Mouse (Mus musculus) neural tube, embryonic 10.5 days (tissue): Measurements from ENCODE around the gene Fam71a.
"Not testable (repeated sequence)": the region's sequence is repeated elsewhere in the genome, so short reads cannot be mapped to it uniquely, and the experiment has no call there.

ENCODE experiments used
- DNase-seq: peaks from one replicate; pipeline ENCODE4 v3.0.0-alpha.2; 2017; ENCODE audit warnings: low spot score; ENCODE audit errors: extremely low spot score

Gene Fam71a

GRCm38 (mm10) chr1:191182431-191183162 lies 18.0 kb upstream of the Fam71a start:
- peak; percentile 83 for DNase-seq

GRCm38 (mm10) chr1:191181469-191182259 lies 17.0 kb upstream of the Fam71a start:
- DNase-seq: peak; percentile 17

DNA sequence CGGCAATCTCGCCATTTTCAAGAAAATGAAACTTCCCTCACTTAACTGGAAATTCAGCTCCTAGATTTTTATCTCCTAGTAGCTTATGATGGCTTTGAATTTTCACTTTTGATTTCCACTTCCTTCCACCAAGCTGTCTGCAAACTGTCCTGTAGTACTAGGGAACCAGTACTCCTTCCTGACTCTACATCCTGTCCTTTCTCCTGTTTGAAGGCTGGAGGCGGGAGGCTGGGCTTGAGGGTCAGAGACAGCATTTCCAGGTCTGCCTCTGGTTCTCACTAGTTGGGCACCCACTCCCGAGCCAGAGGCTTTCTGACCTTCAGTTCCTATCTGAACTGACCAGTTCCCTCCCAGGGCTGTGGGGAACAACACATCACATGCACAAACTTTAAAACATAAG lies 15.8 kb upstream of the Fam71a start:
- DNase-seq: no peak

DNA sequence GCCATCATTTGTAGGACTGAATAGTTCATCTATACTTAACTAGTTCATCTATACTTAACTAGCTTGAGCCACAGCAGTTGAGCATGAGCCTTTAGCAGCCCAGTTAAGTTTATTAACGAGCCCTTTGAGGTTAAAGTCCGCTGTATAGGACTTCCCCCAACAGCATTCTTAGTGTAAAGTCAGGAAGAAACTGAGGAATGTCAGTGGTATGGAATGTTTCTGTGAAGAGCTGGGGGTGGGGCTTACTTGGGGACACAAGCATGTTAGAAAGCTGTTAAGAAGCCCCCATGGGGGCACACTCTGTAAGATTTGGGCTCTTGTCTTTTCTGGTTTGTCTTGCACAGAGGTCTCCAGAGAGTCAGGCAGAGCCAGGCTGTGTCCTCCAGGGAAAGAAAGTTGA lies 15.2 kb upstream of the Fam71a start:
- DNase-seq: no peak

- peak; percentile 32 for DNase-seq
These were observed 14.0 kb upstream of the Fam71a start for GRCm38 (mm10) chr1:191178511-191179188.

DNA sequence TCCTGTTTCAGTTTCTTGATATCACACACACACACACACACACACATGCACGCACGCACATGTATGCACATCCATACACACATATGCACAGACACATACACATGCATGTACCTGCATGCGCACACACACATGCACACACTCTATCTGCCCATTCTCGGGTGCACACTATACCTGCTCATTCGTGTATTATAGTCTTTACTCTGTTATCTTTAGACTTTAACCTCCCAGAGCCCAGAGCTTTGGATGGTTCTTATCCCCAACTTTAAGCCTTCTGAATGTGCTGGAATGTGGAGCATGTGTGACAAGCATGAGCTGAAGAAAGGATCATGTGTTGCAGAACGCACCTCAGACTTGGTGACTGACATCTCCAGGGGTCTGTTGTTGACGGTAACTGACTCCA lies 12.3 kb upstream of the Fam71a start:
- no peak for DNase-seq

GRCm38 (mm10) chr1:191172487-191172886 lies 7.9 kb upstream of the Fam71a start:
- no peak for DNase-seq

GRCm38 (mm10) chr1:191170444-191170843 lies 5.8 kb upstream of the Fam71a start:
- no peak for DNase-seq

GRCm38 (mm10) chr1:191166189-191166588 lies 1.6 kb upstream of the Fam71a start:
- no peak for DNase-seq

DNA sequence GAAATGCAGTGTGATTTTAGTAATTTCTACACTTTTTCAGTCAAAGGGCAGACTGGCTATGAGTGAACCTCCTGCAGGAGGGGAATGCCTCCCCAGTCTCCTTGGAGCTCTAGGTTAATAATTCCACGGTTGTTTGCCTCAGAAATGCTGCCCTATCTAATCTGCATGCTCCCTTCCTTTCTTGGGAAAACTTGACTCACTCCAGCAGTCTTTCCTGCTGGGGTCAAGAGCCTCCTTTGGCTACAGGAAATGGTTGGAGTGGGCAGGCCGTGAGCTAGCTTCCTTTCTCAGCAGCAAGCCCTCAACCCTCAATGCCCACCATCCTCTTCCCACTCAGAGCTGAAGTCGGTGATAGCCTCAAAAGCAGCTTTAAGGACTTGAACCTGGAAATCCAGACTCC lies 10.3 kb downstream of the Fam71a start:
- DNase-seq: no peak

GRCm38 (mm10) chr1:191153052-191153451 lies 11.6 kb downstream of the Fam71a start:
- peak; percentile 38 for DNase-seq

DNA sequence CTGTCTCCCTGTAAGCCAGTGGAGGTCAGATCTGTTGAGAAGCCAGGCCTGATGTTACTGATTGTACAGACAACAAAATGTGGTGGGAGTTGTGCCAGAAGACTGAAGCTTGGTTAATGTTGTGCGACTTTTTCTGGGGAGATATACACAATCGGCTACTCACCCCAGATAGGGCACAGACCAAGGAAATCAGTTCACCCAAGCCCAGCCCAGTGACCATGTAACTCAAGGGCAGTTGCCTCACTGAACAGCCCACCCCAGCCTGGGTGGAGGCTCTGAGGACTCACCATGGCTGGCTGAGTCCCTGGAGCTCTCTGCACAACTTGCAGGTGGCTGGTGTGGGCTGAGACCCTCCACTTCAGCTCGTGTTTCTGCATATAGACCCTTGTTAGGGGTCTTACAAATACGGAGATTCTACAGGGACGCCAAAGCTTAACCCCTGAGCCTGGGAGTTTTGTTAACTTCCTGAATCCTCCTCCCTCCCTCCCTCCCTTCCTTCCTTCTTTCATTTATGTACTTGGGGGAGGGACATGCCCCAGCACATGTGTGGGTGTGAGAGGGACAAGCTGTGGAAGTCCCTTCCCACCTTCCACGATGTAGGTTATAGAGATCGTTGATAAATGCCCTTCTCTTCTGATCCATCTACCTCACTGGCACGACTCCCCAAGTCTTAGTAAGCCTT lies 13.6 kb downstream of the Fam71a start:
- no peak for DNase-seq

GRCm38 (mm10) chr1:191149489-191149888 lies 15.1 kb downstream of the Fam71a start:
- not testable (repeated sequence) for DNase-seq

DNA sequence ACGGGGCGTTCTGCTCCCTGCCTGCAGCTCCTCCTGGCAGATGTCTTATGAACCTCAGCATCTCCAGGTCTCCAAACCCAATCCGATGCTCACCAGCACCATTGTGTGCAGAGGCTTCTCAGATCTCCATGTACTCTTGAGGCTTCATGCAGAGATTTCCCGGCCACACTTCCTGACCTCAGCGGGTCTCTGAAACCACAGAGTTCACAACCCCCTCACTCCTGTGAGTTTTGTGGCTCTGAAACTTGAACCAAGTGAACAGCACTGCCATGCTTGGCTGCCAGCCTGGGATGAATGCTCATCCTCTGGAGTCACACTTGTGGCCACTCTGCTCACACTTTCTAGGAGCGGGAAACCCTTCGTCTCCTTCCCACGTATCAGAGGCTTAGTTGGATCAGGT lies 23.6 kb downstream of the Fam71a start:
- no peak for DNase-seq

DNA sequence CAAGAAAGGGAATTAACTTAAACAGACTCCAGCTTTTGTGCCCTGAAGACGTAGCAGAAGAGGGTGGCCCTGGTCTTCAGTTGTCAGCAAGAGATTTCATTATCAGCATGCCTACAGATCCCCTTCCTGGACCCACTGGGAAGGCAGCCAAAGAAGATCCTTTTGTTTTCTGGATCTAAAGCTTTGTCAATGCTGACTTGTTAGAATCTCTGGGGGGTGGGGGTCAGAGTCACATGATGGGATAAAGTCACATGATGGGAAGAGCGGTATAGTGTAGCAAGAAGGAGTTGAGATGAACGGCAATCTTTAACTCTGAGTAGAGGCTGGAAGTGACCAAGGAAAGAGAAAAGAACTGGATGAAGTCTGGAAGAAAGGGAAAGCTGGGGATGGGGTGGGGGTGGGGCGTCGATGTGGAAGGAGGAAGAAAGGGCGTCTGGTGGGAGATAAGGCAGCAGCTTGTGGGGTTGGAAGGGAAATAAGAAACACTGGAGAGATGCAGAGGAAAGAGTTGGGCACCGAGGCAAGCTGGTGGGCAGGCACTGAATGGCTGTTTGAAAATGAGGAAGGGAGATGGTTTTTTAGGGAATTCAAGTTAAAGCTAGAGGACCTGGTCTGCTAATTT lies 25.6 kb downstream of the Fam71a start:
- DNase-seq: no peak

GRCm38 (mm10) chr1:191138436-191138835 lies 26.2 kb downstream of the Fam71a start:
- no peak for DNase-seq

DNA sequence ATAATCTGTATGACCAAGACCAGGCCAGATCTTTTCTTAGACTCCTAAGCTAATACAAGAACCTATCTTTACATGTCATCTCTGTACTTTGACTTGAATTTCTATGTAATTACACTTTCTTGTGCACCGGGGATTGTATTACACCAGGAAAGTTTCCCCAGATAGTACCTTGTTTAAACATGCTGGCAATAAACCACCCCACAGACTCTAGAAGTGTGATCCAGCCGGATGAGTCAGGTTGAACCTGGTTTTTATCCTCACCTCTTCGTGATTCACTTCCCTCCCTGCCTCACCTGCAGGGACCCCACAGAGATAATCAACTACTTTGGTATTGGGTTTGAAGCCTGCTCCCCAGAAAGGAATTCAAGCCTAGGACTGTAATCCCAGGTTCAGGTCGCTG lies 29.2 kb downstream of the Fam71a start:
- no peak for DNase-seq

- DNase-seq: no peak
These were observed 31.7 kb downstream of the Fam71a start for GRCm38 (mm10) chr1:191132934-191133333.

DNA sequence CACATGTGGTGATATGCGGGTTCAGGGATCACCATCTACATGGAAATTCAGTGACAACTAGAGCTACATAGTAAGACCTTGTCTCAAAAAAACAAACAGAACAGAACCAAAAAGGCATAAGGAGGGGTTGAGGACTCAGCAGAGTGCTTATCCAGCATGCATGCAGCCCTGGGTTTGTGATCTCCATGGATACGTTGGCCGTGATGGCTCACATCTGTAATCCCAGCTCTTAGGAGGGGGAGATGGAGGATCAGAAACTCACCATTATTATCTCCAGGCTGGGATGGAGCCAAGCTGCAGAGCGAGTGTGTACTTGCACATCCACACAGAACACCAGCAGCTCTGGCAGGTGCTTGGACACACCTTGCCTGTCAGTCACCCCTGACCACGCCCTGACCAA lies 32.4 kb downstream of the Fam71a start:
- no peak for DNase-seq

DNA sequence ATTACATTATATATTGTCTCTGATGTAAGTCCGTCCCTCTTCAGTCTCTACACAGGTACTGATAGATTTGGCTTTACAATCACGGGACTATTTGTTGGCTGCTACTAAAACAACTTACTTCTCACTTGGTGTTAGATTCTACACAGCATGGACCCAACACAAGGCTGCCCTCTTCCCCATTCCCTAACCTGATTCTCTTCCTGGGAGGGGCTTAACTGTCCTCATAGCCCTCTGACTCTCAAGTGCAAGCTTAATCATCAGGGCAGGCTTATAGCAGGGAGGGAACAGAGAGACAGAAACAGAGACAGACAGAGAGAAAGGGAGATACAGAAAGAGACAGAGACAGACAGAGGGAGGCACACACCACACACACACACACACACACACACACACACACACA lies 32.9 kb downstream of the Fam71a start:
- no peak for DNase-seq
